Mouse (Mus musculus): ENCODE measurements around the gene Usp29.

DNA sequence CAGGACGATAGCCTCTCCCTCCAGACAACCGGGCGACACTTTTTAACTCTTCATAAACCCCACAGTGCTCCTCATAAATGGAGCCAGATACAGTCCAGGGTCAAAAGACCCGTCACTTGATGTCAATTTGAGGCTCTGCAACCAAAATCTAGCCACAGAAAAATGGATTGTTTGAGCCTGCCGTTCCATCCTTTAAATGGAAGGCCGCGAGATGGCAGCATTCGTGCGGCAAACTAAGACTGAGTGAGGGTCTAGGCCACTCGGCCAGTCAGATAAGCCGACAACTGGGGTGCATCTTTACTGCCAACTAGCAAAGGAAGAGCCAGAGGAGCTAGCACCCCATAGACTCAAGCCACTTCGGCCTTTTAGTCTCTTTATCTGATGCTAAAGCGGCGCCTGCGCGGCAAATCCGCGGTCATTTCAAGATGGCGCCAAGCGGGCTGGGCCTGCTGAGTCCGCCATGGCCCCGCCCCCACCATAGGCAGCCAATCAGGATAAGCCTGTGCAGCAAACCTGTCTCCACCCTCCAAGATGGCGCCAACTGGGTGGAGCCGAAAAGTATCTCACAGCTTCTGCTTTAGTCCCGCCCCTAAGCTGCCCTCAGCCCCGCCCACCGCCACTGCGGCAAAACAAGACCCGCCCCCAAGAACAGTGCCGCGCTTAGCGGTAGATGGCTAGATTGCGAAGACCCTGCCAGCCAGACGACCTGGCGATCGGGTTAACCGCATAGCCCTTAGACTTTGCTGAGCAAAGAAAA, 1.1 kb upstream of the Usp29 start:
- TF ChIP-seq CTCF (IDR thresholded peaks at IDR 0.05; ENCODE audit: borderline replicate concordance, insufficient read depth, low read depth, low read length): no peak
- peak; percentile 69; the same call in 1 of the 2 replicates for TF ChIP-seq POLR2A (IDR thresholded peaks at IDR 0.05; ENCODE audit: borderline replicate concordance, insufficient read depth, low read length)

Data from cerebellum, adult 2 months (tissue).